Mouse (Mus musculus) CD4-positive helper T cell, adult 2 months (primary cell): Measurements from ENCODE around the gene Gucy1a1.

Source experiments
- DNase-seq: peaks from one replicate; pipeline ENCODE4 v3.0.0-alpha.2; 2012; ENCODE audit warnings: low read depth, missing footprints, low spot score

Gene Gucy1a1

DNA sequence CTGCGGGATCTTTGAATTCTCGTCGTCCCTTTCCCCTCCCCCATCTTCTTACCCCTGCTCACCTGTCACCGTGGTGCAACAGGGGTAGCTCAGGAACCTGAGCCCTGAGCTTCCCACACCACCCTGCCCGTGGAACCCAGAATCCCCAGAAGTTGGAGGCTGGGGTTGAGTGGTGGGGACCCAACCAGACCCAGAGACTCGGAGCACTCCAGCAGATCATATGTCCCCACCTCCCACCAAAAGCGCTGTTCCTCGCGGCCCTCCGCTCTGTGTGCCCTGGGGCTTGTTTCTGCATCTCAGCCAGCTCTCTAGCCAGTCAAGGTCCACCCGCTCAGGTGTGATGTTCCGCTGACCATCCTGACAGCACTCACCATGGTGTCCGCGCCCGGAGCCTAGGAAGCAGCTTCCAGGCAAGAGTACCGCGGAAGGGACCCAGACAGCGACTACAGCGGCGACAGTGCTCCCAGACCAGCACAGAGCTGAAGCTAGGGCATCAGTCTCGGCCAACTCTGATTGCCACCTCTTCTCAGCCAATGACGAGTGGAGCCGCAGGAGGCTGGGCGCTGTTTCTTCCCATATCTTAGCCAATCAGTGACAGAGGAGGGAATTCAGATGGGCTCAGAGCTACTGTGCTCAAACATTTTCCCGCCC, 71.3 kb downstream of the Gucy1a1 start, which contains the start of gene Gucy1b1:
Gucy1b1 (minus strand) TSS at position 489 of the 651 bp plus-strand sequence.
- peak; percentile 53 for DNase-seq

DNA sequence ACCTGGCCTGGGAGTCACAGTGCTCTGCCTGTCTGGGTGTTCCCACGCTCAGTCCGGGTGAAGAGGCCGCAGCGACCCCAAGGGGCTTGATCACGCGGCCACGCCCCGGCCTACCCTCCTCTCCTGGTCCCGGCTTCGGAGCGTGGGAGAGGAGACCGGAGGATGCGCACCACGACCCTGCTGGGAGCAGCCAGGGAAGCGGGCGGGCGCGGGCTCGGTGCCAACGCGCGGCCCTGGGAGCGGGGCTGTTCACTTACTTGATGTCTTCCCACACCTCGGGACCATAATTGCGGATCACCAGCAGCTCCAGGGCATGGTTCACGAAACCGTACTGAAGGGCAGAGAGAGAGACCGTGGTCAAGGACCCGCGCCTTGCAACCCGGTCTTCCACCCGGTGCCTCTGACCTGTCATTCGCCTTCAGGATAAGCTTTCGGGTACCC, 71.8 kb downstream of the Gucy1a1 start:
- DNase-seq, result no peak

DNA sequence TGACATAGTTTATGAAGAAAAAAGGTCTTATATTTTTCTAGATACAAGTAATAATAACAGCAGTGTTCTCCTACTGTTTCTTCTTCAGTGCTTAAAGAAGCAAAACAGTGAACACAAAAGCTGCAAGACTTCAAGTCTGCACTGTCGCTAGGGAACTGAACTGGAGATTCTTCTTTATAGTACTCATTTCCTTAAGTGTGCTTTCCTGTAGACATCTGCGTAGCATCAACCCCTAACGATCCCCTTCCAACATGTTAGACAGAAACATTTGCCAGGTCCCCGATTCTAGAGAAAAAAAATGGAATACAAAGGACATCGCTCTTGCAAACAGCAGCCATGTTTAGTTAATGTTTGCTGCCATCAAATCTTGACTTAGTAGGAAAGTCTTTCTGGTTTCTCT, 77.8 kb downstream of the Gucy1a1 start:
- no peak for DNase-seq

DNA sequence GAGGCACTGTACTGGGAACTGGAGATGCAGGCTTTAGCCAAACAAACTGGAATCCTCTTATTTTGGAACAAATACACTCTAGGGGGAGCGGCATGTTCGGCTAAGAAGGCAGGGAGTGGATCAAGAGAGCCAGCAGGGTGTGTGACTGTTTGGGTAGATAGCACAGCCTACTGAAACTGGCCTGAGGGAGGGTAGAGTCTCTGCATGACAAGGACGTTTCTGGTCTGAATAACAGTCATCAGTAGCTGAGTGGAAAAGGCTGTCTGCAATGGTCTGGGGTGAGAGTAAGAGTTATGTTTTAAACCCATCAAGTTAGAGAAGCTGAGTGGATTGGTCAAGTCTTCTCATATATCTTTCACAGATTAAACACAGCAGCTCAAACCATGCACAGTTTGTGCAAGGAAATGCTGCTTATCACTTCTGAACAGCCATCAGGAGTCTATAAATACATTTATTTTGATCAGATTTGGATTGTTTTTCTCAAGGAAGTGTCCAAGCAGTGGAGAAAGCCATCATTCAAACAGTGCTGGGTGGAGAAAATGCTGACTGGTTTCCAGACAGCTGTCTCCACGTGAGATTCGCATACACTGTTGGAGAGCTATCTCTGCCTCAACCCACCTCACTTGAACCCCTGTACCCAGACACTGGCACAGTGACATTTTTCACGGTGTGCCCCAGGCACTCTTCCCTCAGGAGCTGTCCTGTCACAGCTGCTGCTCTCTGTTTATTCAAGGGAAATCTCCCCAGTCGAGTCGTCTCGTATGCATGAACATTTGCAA, 84.0 kb downstream of the Gucy1a1 start:
- no peak for DNase-seq

DNA sequence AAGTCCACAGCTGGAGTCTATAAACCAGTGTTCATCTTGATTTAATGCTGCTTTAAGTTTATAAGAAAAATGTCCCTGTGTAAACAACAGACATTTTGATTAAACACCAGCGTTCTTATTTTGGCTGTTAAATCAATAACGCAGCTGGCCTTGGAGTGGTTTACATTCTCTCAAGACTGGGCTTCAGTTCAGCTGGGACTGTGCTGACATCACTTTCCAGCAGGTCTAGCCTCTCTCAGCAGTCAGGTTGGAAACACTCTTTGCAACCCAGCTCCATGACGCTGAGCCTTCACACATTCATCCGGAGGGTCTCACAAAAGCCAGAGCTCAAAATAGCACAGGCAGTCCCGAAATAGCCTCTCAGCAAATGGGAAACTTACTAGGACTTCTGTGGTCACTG, 88.4 kb downstream of the Gucy1a1 start:
- DNase-seq, result no peak

DNA sequence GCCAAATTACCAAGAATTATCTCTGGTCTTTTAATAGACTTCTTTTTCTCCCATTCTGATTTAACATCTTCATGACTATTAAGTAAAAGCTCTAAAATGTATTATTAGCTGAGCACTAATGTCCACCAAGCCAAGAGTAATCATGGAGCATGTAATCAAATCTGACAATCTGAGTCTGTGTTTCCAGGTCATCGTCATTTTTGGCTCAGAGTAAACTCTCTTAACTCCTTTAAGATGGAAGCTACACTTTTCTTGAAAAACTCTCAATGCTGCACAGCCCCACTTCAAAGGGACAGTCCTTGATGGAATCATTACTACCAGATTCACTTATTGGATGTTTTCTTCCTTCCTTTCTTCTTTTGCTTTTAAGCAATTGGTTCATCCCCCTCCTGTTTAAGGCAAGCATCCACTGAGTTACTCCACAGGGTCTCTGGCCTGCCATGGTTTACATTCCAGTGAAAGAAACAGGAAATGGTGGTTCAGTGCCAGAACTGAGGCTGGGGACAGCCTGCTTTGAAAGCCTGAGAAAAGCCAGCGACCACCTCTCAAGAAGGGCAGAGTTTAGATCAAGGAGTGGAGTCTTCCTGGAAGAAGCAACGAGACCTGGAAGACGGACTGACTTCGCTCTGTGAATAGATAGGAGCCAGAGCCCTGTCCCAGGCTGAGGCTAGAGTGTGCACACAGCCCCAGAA, 91.2 kb downstream of the Gucy1a1 start:
- no peak for DNase-seq

DNA sequence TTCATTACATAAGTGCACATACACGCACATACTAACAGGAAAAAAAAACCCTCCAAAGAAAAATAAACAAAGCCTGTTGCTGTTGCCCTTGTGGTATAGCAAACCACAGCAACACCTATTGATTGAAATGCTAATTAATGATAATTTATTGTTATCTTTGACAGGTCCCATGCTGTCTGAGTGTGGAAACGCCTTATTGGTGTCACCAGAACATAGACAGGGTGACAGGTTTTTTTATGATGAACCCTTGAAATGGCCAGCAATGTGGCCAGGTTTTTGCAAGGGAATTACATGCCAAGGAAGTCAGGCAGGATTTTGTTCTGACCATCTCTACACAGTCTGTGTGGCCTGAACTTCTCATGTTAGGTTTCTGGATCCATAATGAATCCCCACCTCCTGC, 93.6 kb downstream of the Gucy1a1 start:
- DNase-seq, result no peak

DNA sequence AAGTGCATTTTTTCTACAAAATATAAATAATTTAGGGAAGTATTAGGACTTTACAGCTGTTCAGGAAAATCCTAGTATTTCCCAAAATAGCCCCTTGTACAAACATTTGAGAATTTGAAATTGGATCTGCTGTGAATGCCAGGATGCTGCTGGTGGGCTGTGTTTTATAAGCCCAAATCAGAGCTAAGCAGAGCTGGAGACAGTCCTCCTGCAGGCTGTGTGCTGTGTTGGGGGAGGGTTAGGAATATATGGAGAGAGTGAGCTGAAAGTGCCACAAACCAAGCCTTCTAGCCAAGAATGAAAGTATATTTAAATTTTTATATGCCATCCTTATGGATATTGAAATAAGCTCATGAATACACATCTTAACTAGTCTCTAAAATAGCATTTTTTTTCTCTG, 94.1 kb downstream of the Gucy1a1 start:
- DNase-seq, result no peak

DNA sequence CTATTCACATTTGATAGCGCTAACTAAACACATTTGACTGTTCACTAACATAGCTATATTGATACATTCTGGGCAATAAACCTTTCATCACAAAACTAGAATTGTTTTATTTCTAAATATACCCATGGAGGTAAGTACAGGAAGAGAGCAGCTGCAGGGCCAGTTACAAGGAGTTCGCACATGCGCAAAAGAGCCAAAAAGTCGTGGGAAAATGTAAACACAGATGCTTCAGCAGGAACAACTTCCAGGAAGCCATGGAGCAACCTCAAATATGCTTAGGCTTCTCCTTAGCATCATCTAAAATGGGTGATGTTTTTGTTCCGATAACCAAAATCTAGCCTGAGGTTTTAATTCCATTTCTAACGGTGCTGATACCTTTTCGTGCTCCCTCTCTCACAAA, 96.9 kb downstream of the Gucy1a1 start:
- no peak for DNase-seq

DNA sequence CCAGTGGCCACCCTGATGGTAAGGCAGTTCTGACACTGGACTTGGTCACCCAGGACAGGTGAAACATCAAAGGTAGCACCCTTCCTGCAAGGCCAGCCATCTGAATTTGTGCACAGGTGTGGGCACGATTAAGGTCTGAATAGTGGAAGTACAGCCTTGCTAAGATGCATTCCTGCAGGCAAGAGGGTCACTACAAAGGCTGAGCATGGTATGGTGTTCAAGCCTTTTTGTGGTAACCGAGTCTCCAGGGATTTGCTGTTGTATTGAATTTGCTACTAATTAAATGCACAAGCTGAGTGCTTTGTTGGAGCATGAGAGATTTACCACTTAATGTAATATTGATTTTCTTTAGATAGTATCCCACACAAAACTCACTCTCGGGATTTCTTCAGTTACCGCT, 97.5 kb downstream of the Gucy1a1 start:
- no peak for DNase-seq

DNA sequence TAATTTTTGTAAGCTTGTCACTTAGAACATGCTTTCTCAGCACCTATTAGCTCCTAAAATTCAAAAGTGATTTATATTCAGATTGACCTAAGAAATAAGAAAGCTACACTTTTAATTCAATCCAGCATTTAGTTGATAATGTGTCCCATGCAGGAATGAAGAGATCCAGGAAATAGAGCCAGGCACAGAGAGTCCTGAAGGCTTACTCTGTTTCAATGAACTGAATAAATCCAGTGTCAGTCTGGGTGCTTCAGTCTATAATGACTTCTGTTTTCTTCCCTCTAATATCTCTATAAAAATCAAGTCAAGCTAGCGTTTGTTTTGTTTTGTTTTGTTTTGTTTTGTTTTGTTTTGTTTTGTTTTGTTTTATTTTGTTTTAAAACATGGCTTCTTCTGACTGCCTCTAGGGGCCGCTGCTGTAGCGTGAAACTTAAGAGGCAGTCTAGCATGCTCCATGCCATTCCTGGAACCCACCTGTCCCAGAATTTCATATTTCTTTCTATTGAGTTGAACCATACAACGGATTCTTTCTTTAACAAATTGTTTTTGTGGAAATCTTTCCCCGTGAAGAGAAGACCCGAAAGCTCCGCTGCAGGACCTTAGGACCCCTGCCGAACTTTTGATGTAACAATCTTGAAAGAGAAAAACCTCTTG, 98.4 kb downstream of the Gucy1a1 start:
- peak; percentile 11 for DNase-seq

DNA sequence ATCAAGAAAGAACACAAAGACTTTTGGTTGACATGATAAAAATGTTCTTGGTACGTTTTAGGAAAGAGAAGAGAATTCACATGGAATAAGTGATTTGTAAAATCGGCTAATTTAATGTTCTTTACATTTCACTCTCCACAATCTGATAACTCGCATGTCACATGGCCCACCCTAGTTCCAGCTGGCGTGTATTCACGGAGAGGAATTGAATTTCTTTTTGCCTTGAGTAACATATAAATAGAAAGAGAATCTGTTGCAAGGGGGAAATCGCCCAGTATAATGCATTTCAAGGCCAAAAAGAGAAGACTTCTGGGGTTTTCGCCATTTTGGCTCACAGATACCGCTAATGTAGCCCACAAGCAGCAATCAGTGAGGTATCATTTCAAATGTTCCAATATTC, 99.5 kb downstream of the Gucy1a1 start:
- no peak for DNase-seq

DNA sequence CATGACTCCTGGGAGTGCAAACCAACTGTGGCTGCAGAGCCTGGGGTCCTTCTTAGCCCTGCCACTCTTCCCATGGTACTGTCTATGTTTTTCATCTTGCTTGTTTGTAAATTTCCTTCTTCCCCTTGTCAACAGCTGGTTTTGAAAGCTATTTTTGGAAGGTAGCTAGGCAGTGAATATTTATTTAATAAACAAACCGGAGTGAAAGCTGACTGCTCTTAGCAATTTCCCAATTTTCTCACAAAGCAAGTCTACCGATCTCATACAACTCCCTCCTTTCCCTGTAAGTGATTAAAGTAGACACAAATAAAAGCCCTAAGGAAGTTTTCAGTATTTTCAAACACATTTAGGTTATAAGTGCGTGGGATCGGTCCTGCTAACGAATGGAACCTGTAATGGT, 100.7 kb downstream of the Gucy1a1 start:
- no peak for DNase-seq

DNA sequence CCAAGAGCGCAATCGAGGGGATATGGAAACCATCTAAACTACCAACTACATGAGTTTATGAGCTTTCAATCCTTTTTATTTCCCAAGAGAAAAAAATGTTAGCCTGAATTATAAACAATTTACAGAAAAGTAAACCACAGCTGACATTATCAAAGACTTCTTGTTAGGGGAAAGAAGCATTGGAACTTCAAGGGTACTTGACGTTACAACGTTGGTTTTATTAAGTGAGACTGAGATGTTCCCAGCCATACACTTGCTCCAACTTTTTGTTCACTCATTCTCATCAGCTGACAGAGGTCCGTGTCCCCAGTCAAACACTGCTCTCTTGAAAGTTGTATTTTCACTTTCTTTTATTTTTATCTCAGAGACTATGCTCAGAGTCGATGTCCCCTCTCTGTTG, 101.9 kb downstream of the Gucy1a1 start:
- DNase-seq, result no peak
